Mouse (Mus musculus): ENCODE measurements around the gene Hcfc1. TPM values are rescaled to one million over a fixed set of nuclear protein-coding genes. Genes with fewer than 3 reads are reported as not detected.

The Hcfc1 gene
- polyA plus RNA-seq, 1 experiment from 2014 or later = 19.0 TPM

- H3K27me3 ChIP-seq (replicated peaks; ENCODE audit: control insufficient read depth, insufficient read depth, low read length) = no peaks in the 10 kb centered on the region
- no peak for ATAC-seq
- no peaks in the 10 kb centered on the region for H3K9me3 ChIP-seq (ENCODE audit: control insufficient read depth)
- H3K27ac ChIP-seq (ENCODE audit: low read depth, low read length) = no peak overlapping the region
- no peak overlapping the region for H3K4me3 ChIP-seq (ENCODE audit: low read depth, low read length)
- WGBS = 84% methylated on average over 1 of the region's 1 CpGs
- no peaks in the 10 kb centered on the region for H3K4me1 ChIP-seq (replicated peaks; ENCODE audit: control insufficient read depth, insufficient read depth, low read length)
- no peak for TF ChIP-seq CTCF (IDR thresholded peaks at IDR 0.05; ENCODE audit: low read depth)
- H3K9ac ChIP-seq (ENCODE audit: low read depth, low read length) = no peak overlapping the region
- H3K36me3 ChIP-seq (ENCODE audit: control insufficient read depth, insufficient read depth) = no peaks in the 10 kb centered on the region
- no peak overlapping the region for H3K4me2 ChIP-seq (replicated peaks; ENCODE audit: low read depth)
Measured at GRCm38 (mm10) chrX:73969167-73969566, 3.0 kb upstream of the Hcfc1 start.

- WGBS = 11% methylated on average over 60 of the region's 60 CpGs
- no peaks in the 10 kb centered on the region for H3K4me1 ChIP-seq (replicated peaks; ENCODE audit: control insufficient read depth, insufficient read depth, low read length)
- no peaks in the 10 kb centered on the region for H3K36me3 ChIP-seq (ENCODE audit: control insufficient read depth, insufficient read depth)
- no peaks in the 10 kb centered on the region for H3K9me3 ChIP-seq (ENCODE audit: control insufficient read depth)
- H3K9ac ChIP-seq (ENCODE audit: low read depth, low read length) = peak overlapping the region; percentile 71
- no peaks in the 10 kb centered on the region for H3K27me3 ChIP-seq (replicated peaks; ENCODE audit: control insufficient read depth, insufficient read depth, low read length)
- peak overlapping the region; percentile 70 for H3K4me3 ChIP-seq (ENCODE audit: low read depth, low read length)
- peak; percentile 86 for ATAC-seq
- H3K27ac ChIP-seq (ENCODE audit: low read depth, low read length) = peak overlapping the region; percentile 98
- H3K4me2 ChIP-seq (replicated peaks; ENCODE audit: low read depth) = peak overlapping the region; percentile 54
- TF ChIP-seq CTCF (IDR thresholded peaks at IDR 0.05; ENCODE audit: low read depth) = no peak
Measured at GRCm38 (mm10) chrX:73967177-73968075, 1.3 kb upstream of the Hcfc1 start.

GRCm38 (mm10) chrX:73965307-73965706, 850 bp downstream of the Hcfc1 start:
- Histone ChIP-seq H3K4me2 (replicated peaks; ENCODE audit: low read depth) (peak overlapping the region; percentile 61), H3K4me1 (replicated peaks; ENCODE audit: control insufficient read depth, insufficient read depth, low read length) (no peaks in the 10 kb centered on the region), H3K9ac (ENCODE audit: low read depth, low read length) (peak overlapping the region; percentile 71), H3K4me3 (ENCODE audit: low read depth, low read length) (peak overlapping the region; percentile 70), H3K27me3 (replicated peaks; ENCODE audit: control insufficient read depth, insufficient read depth, low read length) (no peaks in the 10 kb centered on the region), H3K9me3 (ENCODE audit: control insufficient read depth) (no peaks in the 10 kb centered on the region), H3K27ac (ENCODE audit: low read depth, low read length) (no peak overlapping the region), H3K36me3 (ENCODE audit: control insufficient read depth, insufficient read depth) (no peaks in the 10 kb centered on the region; the same call in 1 of the 2 replicates)
- WGBS = 20% methylated on average over 20 of the region's 20 CpGs
- no peak for TF ChIP-seq CTCF (IDR thresholded peaks at IDR 0.05; ENCODE audit: low read depth)
- ATAC-seq = no peak

DNA sequence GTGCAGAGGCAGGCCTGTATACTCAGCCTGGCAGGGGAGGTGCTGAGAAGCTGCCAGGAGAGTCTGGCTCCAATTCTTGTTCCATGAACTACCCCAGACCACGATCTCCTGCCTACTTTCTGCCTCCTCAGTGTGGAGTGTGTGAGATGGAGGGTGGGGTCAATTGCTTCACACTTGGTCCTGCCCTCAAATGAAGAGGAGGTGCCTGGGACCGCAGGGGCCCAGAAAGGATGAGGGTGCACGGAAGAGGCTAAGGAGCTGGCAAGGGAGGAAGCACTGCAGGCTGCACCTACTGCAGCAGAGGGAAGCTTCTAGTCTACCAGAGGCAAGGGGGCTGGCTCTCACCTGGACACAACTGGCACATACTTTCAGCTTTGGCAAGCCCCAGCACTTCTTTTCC, 1.8 kb downstream of the Hcfc1 start:
- WGBS = 17% methylated on average over 2 of the region's 3 CpGs
- TF ChIP-seq CTCF (IDR thresholded peaks at IDR 0.05; ENCODE audit: low read depth) = no peak
- peak overlapping the region; percentile 70 for H3K4me3 ChIP-seq (ENCODE audit: low read depth, low read length)
- peak overlapping the region; percentile 61 for H3K4me2 ChIP-seq (replicated peaks; ENCODE audit: low read depth)
- H3K4me1 ChIP-seq (replicated peaks; ENCODE audit: control insufficient read depth, insufficient read depth, low read length) = no peaks in the 10 kb centered on the region
- no peaks in the 10 kb centered on the region for H3K27me3 ChIP-seq (replicated peaks; ENCODE audit: control insufficient read depth, insufficient read depth, low read length)
- peaks cover 3% of the 10 kb centered on the region; the same call in 1 of the 2 replicates for H3K36me3 ChIP-seq (ENCODE audit: control insufficient read depth, insufficient read depth)
- H3K9me3 ChIP-seq (ENCODE audit: control insufficient read depth) = no peaks in the 10 kb centered on the region
- ATAC-seq = no peak
- H3K9ac ChIP-seq (ENCODE audit: low read depth, low read length) = no peak overlapping the region
- H3K27ac ChIP-seq (ENCODE audit: low read depth, low read length) = no peak overlapping the region; the same call in 1 of the 2 replicates

GRCm38 (mm10) chrX:73954988-73955387, 11.2 kb downstream of the Hcfc1 start:
- Histone ChIP-seq H3K9me3 (ENCODE audit: control insufficient read depth) (no peaks in the 10 kb centered on the region), H3K9ac (ENCODE audit: low read depth, low read length) (no peak overlapping the region), H3K4me2 (replicated peaks; ENCODE audit: low read depth) (no peak overlapping the region), H3K36me3 (ENCODE audit: control insufficient read depth, insufficient read depth) (peaks cover 59% of the 10 kb centered on the region), H3K27me3 (replicated peaks; ENCODE audit: control insufficient read depth, insufficient read depth, low read length) (no peaks in the 10 kb centered on the region), H3K4me1 (replicated peaks; ENCODE audit: control insufficient read depth, insufficient read depth, low read length) (no peaks in the 10 kb centered on the region), H3K4me3 (ENCODE audit: low read depth, low read length) (no peak overlapping the region), H3K27ac (ENCODE audit: low read depth, low read length) (no peak overlapping the region)
- ATAC-seq = no peak
- WGBS = 92% methylated on average over 6 of the region's 6 CpGs
- TF ChIP-seq CTCF (IDR thresholded peaks at IDR 0.05; ENCODE audit: low read depth) = no peak

GRCm38 (mm10) chrX:73952603-73953002, 13.6 kb downstream of the Hcfc1 start:
- H3K27ac ChIP-seq (ENCODE audit: low read depth, low read length) = no peak overlapping the region
- no peak for TF ChIP-seq CTCF (IDR thresholded peaks at IDR 0.05; ENCODE audit: low read depth)
- ATAC-seq = no peak
- no peaks in the 10 kb centered on the region for H3K4me1 ChIP-seq (replicated peaks; ENCODE audit: control insufficient read depth, insufficient read depth, low read length)
- no peaks in the 10 kb centered on the region for H3K9me3 ChIP-seq (ENCODE audit: control insufficient read depth)
- no peak overlapping the region for H3K4me3 ChIP-seq (ENCODE audit: low read depth, low read length)
- WGBS = 87% methylated on average over 5 of the region's 5 CpGs
- peaks cover 65% of the 10 kb centered on the region for H3K36me3 ChIP-seq (ENCODE audit: control insufficient read depth, insufficient read depth)
- H3K9ac ChIP-seq (ENCODE audit: low read depth, low read length) = no peak overlapping the region
- no peaks in the 10 kb centered on the region for H3K27me3 ChIP-seq (replicated peaks; ENCODE audit: control insufficient read depth, insufficient read depth, low read length)
- H3K4me2 ChIP-seq (replicated peaks; ENCODE audit: low read depth) = no peak overlapping the region
